Mouse (Mus musculus): ENCODE results near the gene Acadvl.

GRCm38 (mm10) chr11:70023481-70024150, 8.4 kb upstream of the Acadvl start:
- TF ChIP-seq TAL1 (IDR thresholded peaks at IDR 0.05; ENCODE audit: low read length) (no peak), GATA1 (IDR thresholded peaks at IDR 0.05; ENCODE audit: low read length) (no peak)
